Mouse (Mus musculus) neural tube, embryonic 15.5 days (tissue): ENCODE results near the gene Ebf1. TPM values are rescaled to one million over a fixed set of nuclear protein-coding genes. Genes with fewer than 3 reads are reported as not detected.

Experiments used
- ATAC-seq: fragments of 200-750 bp; cut with Nextera tagmentation; 2 replicates; pipeline ENCODE4 v1.8.0; 2017; ENCODE audit warnings: mild to moderate bottlenecking, moderate TSS enrichment, moderate library complexity; ENCODE audit not compliant: low FRiP score
- H3K27ac ChIP-seq: fragments of 300-500 bp; sonication (generic); replicated peaks from 2 replicates; pipeline ENCODE4 v1.5.1; 2015; ENCODE audit warnings: mild to moderate bottlenecking, inconsistent platforms
- H3K27me3 ChIP-seq: fragments of 300-500 bp; sonication (generic); replicated peaks from 2 replicates; pipeline ENCODE4 v1.6.1; 2015; ENCODE audit warnings: inconsistent platforms
- H3K36me3 ChIP-seq: fragments of 300-500 bp; sonication (generic); 2 replicates; pipeline ENCODE4 v1.6.1; 2015; ENCODE audit warnings: inconsistent platforms
- H3K4me1 ChIP-seq: fragments of 300-500 bp; sonication (generic); 2 replicates; pipeline ENCODE4 v1.6.1; 2015; ENCODE audit warnings: inconsistent platforms
- H3K4me2 ChIP-seq: fragments of 300-500 bp; sonication (generic); 2 replicates; pipeline ENCODE4 v1.6.1; 2015; ENCODE audit warnings: inconsistent platforms, mild to moderate bottlenecking, moderate library complexity
- H3K4me3 ChIP-seq: fragments of 300-500 bp; sonication (generic); replicated peaks from 2 replicates; pipeline ENCODE4 v1.5.1; 2015; ENCODE audit warnings: mild to moderate bottlenecking, inconsistent platforms
- H3K9ac ChIP-seq: fragments of 300-500 bp; sonication (generic); replicated peaks from 2 replicates; pipeline ENCODE4 v1.6.1; 2015; ENCODE audit warnings: mild to moderate bottlenecking, inconsistent platforms
- H3K9me3 ChIP-seq: fragments of 300-500 bp; sonication (generic); replicated peaks from 2 replicates; pipeline ENCODE4 v1.6.1; 2016; ENCODE audit warnings: inconsistent platforms
- WGBS: fragments of 180-500 bp; shearing (Covaris S2); methylation state at CpG from one replicate; pipeline ENCODE4 v1.1.7; 2015; ENCODE audit warnings: mixed read lengths; 5-methylcytosine and 5-hydroxymethylcytosine counted together
- polyA plus RNA-seq: library from polyadenylated mRNA; unstranded; fragments of >200 nt; fragmentation: Nextera tagmentation; extraction: Ambion mirVana; gene quantifications from 2 replicates; pipeline ENCODE4 v1.2.1, GENCODE M21; 2015

Ebf1 gene
- polyA plus RNA-seq, 1 experiment from 2014 or later: 168 TPM

DNA sequence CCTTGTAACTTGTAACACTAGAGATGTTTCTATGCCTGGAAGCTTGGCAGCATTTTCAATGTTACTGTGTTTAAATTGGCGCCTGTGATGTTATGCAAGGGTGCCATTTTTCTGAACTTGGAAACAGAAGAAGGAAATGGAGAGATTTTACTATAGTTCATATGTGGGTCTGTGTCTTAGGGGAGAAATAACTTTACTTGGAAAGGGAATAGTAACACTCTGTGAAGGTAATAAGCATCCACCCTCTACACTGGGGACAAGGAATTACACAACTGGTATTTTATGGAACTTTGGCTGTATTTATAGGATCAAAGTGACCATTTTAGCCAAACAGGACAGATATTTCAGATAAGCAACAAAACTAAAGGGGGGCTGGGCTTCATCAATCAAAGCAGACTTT, 278.8 kb downstream of the Ebf1 start:
- no peak for ATAC-seq
- no peaks in the 10 kb centered on the region for H3K27me3 ChIP-seq
- no peaks in the 10 kb centered on the region for H3K9me3 ChIP-seq
- H3K36me3 ChIP-seq: no peaks in the 10 kb centered on the region
- no peak overlapping the region for H3K9ac ChIP-seq
- H3K27ac ChIP-seq: no peak overlapping the region
- H3K4me3 ChIP-seq: no peak overlapping the region
- WGBS: 79% methylated on average over 1 of the region's 1 CpGs
- H3K4me1 ChIP-seq: peaks cover 32% of the 10 kb centered on the region
- no peak overlapping the region for H3K4me2 ChIP-seq

DNA sequence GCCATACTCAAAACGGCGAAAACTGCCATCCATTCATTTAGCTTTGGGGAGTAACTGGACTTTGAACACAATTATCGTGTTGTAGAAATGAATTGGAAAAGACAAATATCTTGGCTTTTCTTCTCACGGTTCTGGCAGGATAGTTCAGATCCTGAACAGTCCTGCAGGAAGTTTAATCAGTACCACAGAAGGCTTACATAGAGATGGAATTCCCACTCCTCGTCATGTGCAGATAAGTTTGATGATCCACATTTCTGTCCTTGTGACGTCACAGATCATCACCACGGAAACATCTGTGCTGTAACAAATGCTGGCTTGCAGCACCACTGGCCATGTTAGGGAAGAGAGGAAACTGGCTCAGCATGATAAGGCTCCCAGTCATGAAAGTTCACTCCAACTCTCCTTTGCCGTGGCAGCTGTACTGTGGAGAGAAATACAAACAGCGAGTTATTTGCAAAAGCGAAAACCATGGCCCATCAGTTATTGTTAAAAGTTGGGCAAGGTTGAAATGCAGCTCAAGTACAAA, 280.1 kb downstream of the Ebf1 start:
- ATAC-seq: no peak
- no peak overlapping the region for H3K4me2 ChIP-seq
- 70% methylated on average over 10 of the region's 10 CpGs for WGBS
- H3K9me3 ChIP-seq: no peaks in the 10 kb centered on the region
- H3K9ac ChIP-seq: no peak overlapping the region
- no peak overlapping the region for H3K4me3 ChIP-seq
- no peaks in the 10 kb centered on the region for H3K36me3 ChIP-seq
- H3K4me1 ChIP-seq: peaks cover 42% of the 10 kb centered on the region
- no peaks in the 10 kb centered on the region for H3K27me3 ChIP-seq
- H3K27ac ChIP-seq: peak overlapping the region; percentile 10; the same call in 1 of the 2 replicates

DNA sequence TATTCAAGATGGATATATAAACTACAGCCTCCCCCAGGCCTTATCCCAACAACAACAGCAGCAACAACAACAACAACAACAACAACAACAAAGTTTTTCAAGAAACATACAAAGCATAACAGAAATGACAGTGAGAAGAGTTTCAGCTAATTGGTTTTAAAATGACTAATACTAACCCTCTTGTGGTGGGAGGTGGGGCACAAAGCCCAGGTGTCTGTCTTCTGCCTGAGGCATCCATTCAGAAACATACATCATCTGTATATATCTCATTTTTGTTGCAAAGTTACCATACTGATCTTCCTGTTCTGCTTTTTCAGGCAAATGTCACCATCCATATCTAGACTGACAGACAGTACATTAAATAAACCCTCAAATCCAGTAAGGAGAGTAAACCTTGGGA, 282.4 kb downstream of the Ebf1 start:
- no peak overlapping the region for H3K9ac ChIP-seq
- H3K9me3 ChIP-seq: no peaks in the 10 kb centered on the region
- H3K36me3 ChIP-seq: no peaks in the 10 kb centered on the region
- no peaks in the 10 kb centered on the region for H3K27me3 ChIP-seq
- H3K27ac ChIP-seq: no peak overlapping the region
- no peak overlapping the region for H3K4me2 ChIP-seq
- no peak for ATAC-seq
- H3K4me3 ChIP-seq: no peak overlapping the region
- peaks cover 51% of the 10 kb centered on the region for H3K4me1 ChIP-seq

DNA sequence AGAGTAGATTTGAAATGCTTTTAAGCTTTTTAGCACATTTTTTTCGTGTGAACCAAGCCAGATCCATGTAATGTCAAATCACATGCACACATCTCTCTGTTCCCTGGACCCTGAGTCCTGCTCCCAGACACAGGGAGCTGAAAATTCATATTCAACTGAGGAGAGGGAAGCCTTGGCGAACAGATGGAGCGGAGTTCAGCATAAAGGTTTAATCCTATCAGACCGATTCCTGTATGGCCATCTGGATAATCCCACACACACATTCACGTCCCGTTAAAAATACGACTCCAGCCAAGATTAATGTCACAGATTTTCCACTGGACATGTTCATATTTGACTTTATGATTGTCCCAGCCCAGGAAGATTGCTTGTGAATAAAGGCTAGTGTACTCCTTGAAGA, 282.8 kb downstream of the Ebf1 start:
- peaks cover 54% of the 10 kb centered on the region for H3K4me1 ChIP-seq
- H3K4me2 ChIP-seq: no peak overlapping the region
- ATAC-seq: no peak
- no peak overlapping the region for H3K9ac ChIP-seq
- H3K27me3 ChIP-seq: no peaks in the 10 kb centered on the region
- 0 out of 2 replicates have a peak overlapping the region, but pooled peaks have one; percentile 18 for H3K27ac ChIP-seq
- H3K9me3 ChIP-seq: no peaks in the 10 kb centered on the region
- H3K36me3 ChIP-seq: no peaks in the 10 kb centered on the region
- 32% methylated on average over 7 of the region's 7 CpGs for WGBS
- no peak overlapping the region for H3K4me3 ChIP-seq

DNA sequence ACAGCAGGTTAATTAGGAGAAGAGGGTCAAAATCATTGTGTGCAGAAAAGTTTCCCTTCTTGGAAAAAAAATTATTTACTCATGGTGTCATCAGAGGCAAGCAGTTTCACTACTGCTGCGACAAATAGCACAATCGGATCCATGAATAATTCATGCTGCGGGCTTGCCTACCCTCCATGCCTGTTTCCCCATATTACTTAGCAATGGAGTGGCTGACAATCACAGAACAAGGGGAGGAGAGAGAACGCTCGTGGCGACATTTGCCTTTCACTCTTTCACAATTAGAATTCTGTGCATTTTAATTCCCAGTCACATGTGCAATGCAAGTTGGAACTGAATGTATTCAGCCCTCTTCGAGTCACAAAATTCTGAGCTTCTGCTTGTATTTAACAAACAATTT, 283.4 kb downstream of the Ebf1 start:
- no peaks in the 10 kb centered on the region for H3K27me3 ChIP-seq
- peak overlapping the region; percentile 41; the same call in 1 of the 2 replicates for H3K27ac ChIP-seq
- no peaks in the 10 kb centered on the region for H3K9me3 ChIP-seq
- H3K36me3 ChIP-seq: no peaks in the 10 kb centered on the region
- peak overlapping the region; percentile 25 for H3K4me2 ChIP-seq
- peaks cover 54% of the 10 kb centered on the region for H3K4me1 ChIP-seq
- H3K4me3 ChIP-seq: no peak overlapping the region
- 14% methylated on average over 7 of the region's 7 CpGs for WGBS
- ATAC-seq: no peak; the same call in 1 of the 2 replicates
- H3K9ac ChIP-seq: no peak overlapping the region

DNA sequence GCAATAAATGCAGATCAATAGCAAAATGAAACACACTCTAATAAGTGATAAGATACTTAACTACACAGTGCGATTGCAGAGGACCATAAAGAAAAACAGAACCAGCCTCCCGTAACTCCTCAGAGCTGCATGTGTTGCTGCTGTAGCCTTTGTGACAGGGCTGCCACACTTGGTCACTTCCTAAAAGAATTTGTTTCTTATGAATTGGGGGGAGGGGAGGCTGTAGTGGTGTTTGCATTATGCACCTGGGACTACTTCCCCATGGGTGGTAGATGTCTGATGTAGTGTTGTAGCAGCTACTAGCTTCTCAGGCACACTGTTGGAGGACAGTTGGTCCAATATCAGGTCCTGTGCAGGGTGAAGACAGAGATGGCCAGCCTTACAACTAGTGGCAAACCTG, 284.6 kb downstream of the Ebf1 start:
- Histone ChIP-seq H3K27ac (peak overlapping the region; percentile 37), H3K36me3 (no peaks in the 10 kb centered on the region), H3K27me3 (no peaks in the 10 kb centered on the region), H3K9ac (no peak overlapping the region), H3K4me1 (peaks cover 58% of the 10 kb centered on the region), H3K4me2 (no peak overlapping the region), H3K4me3 (no peak overlapping the region), H3K9me3 (no peaks in the 10 kb centered on the region)
- WGBS: 50% methylated on average over 2 of the region's 2 CpGs
- ATAC-seq: no peak

DNA sequence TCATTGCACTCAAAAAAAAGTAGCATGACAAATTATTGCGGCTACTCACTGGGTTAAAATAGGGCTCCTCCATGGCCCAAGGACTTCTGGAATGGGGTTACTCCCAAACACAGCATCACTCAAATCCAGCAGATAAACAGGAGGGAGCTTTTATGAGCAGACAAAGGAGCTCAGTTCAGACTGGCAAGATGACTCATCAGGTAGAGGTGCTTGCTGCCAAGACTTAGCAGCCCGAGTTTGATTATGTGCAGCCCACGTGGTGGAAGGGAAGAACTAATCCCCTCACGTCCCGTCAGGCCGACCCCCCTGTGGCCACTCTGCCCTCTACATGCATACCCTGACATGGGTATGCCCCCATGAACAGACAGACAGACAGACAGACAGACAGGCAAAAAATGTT, 285.0 kb downstream of the Ebf1 start:
- no peak for ATAC-seq
- Histone ChIP-seq H3K27me3 (no peaks in the 10 kb centered on the region), H3K4me3 (no peak overlapping the region), H3K9me3 (no peaks in the 10 kb centered on the region), H3K36me3 (no peaks in the 10 kb centered on the region), H3K9ac (no peak overlapping the region), H3K27ac (peak overlapping the region; percentile 37), H3K4me1 (peaks cover 57% of the 10 kb centered on the region), H3K4me2 (no peak overlapping the region)
- WGBS: 63% methylated on average over 6 of the region's 6 CpGs

DNA sequence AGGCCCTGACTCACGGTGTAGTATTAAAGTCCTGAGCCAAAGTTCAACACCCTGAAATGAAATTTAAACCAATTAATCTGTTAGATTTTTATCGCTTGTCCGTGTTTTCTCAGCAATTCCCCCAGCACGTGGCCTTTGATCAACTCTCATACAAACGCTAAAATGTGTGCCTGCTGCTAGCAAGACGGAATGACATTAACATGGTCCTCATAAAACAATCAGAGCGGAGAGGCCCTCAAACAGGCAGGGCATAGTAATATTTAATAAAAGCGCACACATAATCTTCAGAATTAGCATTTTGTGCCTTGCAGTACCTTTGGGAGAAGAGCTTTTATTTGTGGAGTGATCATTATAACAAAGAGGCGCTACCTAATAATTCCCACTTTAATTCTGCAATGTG, 287.0 kb downstream of the Ebf1 start:
- Histone ChIP-seq H3K9ac (no peak overlapping the region), H3K4me2 (no peak overlapping the region), H3K27me3 (no peaks in the 10 kb centered on the region), H3K36me3 (no peaks in the 10 kb centered on the region), H3K4me1 (peaks cover 50% of the 10 kb centered on the region), H3K4me3 (no peak overlapping the region), H3K9me3 (no peaks in the 10 kb centered on the region), H3K27ac (peak overlapping the region; percentile 64)
- 19% methylated on average over 9 of the region's 9 CpGs for WGBS
- ATAC-seq: no peak; the same call in 1 of the 2 replicates

DNA sequence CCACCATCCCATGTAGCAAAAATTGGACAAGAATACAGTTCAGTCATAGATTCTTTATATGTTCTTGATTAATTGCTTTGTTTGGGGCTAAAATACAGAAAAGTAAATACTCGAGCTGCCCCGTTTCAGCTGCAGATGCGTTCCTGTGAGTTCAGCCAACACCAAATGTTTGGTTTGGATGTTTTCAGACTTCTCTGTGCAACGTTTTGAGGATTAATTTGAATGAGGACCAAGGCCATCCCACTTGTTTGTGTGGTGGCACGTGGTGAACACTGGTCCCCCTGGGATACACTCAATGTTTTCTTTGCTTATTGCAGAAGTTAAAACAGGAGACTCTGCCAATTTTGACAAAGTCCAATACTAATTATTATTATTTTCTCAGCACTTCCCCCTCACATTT, 289.3 kb downstream of the Ebf1 start:
- peak overlapping the region; percentile 20; the same call in 1 of the 2 replicates for H3K27ac ChIP-seq
- H3K4me3 ChIP-seq: no peak overlapping the region
- no peaks in the 10 kb centered on the region for H3K27me3 ChIP-seq
- H3K36me3 ChIP-seq: 0 out of 2 replicates have a peak, but pooled peaks cover 3% of the 10 kb centered on the region
- no peaks in the 10 kb centered on the region for H3K9me3 ChIP-seq
- H3K4me2 ChIP-seq: no peak overlapping the region
- ATAC-seq: no peak
- WGBS: 73% methylated on average over 5 of the region's 5 CpGs
- H3K9ac ChIP-seq: no peak overlapping the region
- peaks cover 35% of the 10 kb centered on the region for H3K4me1 ChIP-seq

DNA sequence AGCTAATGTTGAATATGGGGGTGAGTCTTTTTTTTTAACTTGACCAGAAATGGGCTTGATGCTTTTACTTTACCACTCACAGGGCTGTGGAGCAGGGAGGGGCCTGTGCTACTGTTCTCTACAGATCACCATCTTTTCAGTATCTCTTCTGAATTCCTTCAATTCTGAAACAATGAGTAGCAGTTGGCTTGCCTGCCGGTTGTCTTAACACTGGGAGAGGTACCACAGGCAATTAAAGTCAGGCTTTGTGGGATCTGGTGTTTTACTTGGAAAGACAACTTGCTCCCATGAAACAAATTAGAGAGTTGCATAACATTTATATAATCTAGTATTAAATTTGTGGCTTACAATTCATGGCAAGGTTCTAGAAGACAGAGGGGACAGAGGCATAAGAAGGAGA, 294.6 kb downstream of the Ebf1 start:
- no peaks in the 10 kb centered on the region for H3K9me3 ChIP-seq
- ATAC-seq: no peak
- H3K4me1 ChIP-seq: 0 out of 2 replicates have a peak, but pooled peaks cover 6% of the 10 kb centered on the region
- 0 out of 2 replicates have a peak, but pooled peaks cover 3% of the 10 kb centered on the region for H3K36me3 ChIP-seq
- no peak overlapping the region for H3K9ac ChIP-seq
- no peak overlapping the region for H3K4me3 ChIP-seq
- no peak overlapping the region for H3K27ac ChIP-seq
- H3K4me2 ChIP-seq: no peak overlapping the region
- 28% methylated on average over 1 of the region's 1 CpGs for WGBS
- no peaks in the 10 kb centered on the region for H3K27me3 ChIP-seq

DNA sequence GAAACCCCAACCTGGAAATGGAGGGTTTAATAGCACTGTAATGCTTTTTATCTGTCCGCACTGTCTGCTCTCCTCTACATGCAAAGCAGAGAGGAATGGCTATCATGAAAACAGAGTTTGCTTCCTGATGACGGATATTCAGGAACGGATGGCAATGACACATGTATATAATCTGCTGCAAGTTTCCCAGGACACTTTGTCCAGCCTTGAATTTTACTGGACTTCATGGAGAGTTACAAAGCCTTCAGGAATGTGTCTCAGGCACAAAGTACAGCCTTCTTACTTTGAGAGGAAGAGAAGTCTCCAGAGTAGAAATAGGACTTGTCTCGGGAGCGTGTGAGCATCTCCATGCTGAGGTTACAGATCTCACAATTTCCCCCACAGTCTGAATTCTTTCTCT, 296.7 kb downstream of the Ebf1 start:
- no peak overlapping the region for H3K4me3 ChIP-seq
- no peaks in the 10 kb centered on the region for H3K27me3 ChIP-seq
- ATAC-seq: no peak
- H3K4me1 ChIP-seq: 0 out of 2 replicates have a peak, but pooled peaks cover 5% of the 10 kb centered on the region
- H3K4me2 ChIP-seq: no peak overlapping the region
- H3K9me3 ChIP-seq: no peaks in the 10 kb centered on the region
- 0 out of 2 replicates have a peak, but pooled peaks cover 3% of the 10 kb centered on the region for H3K36me3 ChIP-seq
- H3K27ac ChIP-seq: no peak overlapping the region
- H3K9ac ChIP-seq: no peak overlapping the region
- 84% methylated on average over 5 of the region's 5 CpGs for WGBS

DNA sequence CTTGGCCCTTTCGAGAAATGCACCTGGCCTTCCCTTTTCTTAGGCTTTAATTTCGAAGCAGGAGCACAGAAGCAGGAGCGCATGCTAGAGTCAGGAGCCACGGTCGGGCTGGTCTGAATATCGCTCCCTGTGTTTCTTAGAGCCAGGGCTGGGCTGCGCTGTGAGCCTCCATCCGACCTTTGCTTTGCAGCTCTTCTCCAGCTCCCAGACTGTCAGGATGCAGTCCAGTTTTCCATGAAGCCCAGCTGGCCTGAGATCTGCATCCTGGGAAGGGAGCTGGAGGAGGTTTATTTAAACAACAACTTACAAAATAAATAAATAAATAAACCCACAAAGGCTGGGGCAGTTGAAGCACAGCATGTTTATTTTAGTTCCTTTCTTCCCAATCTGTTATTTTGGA, 299.9 kb downstream of the Ebf1 start:
- Histone ChIP-seq H3K4me2 (no peak overlapping the region), H3K4me1 (0 out of 2 replicates have a peak, but pooled peaks cover 3% of the 10 kb centered on the region), H3K36me3 (no peaks in the 10 kb centered on the region), H3K27ac (0 out of 2 replicates have a peak overlapping the region, but pooled peaks have one; percentile 18), H3K9me3 (no peaks in the 10 kb centered on the region), H3K27me3 (no peaks in the 10 kb centered on the region), H3K9ac (no peak overlapping the region), H3K4me3 (no peak overlapping the region)
- WGBS: 74% methylated on average over 8 of the region's 8 CpGs
- ATAC-seq: no peak
